Mouse (Mus musculus) embryonic fibroblast, embryonic 13.5 days (primary cell): ENCODE measurements around the gene Tapt1.

Experiments
- CTCF ChIP-seq: IDR thresholded peaks from 2 replicates; pipeline ENCODE4 v1.5.1; 2011; ENCODE audit warnings: mild to moderate bottlenecking, control low read depth, low read length, moderate library complexity, borderline replicate concordance; ENCODE audit not compliant: insufficient read depth
- POLR2A ChIP-seq: IDR thresholded peaks from 2 replicates; pipeline ENCODE4 v1.6.1; 2011; ENCODE audit warnings: low read depth, mild to moderate bottlenecking, control low read depth, low read length, moderate library complexity

- TF ChIP-seq CTCF (no peak), POLR2A (no peak)
These were observed 66.6 kb downstream of the Tapt1 start for GRCm38 (mm10) chr5:44159679-44160438.
